Mouse (Mus musculus): ENCODE results near the gene Spef1. TPM values are rescaled to one million over a fixed set of nuclear protein-coding genes. Genes with fewer than 3 reads are reported as not detected.

The Spef1 gene
- total RNA-seq, 2 experiments from 2014 or later: 4.7 to 5.5 TPM

DNA sequence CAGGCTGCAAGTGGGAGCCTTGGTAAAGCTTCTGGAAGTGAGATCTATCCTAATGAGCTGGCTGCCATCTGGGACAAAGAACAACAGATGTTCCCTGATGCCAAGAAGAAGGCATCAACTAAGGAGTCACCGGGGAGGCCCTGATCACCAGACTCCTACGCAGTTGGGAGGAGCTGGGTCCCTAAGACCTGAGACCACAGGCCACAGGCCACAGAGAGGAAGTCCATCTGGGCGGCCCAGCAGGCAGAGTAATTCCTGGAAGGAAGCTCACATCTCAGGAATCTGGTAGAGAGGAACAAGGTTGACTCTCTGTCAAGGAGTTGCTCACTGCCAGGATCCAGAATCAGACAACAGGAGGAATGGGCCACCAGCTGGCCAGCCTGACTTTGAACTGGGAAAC is 62.9 kb downstream of the Spef1 start:
- peak; percentile 48 to 84 for DNase-seq

Other genes with a start within 250 kb of the Spef1 start
- 10 to 100 TPM in 1 of 2 experiments, 1 to 10 TPM in 1; 6.2 to 10.2 TPM for gene Gfra4, start 144.2 kb downstream of the Spef1 start, total RNA-seq (2021)
- 1 to 10 TPM; 1.3 to 1.9 TPM for gene Adam33, start 123.5 kb downstream of the Spef1 start, total RNA-seq (2021)
- gene Siglec1, start 100.5 kb downstream of the Spef1 start, total RNA-seq (2021): 1 to 10 TPM; 1.9 to 6.5 TPM
- 10 to 100 TPM; 30.6 to 30.7 TPM for gene Hspa12b, start 60.0 kb downstream of the Spef1 start, total RNA-seq (2021)
- not detected for gene Gm11037, start 53.8 kb downstream of the Spef1 start, total RNA-seq (2021)
- gene 1700037H04Rik, start 27.2 kb downstream of the Spef1 start, total RNA-seq (2021): 10 to 100 TPM in 1 of 2 experiments, 1 to 10 TPM in 1; 9.7 to 17.7 TPM
- gene Cenpb, start 7.2 kb downstream of the Spef1 start, total RNA-seq (2021): 10 to 100 TPM; 76.7 to 79.6 TPM
- 1 to 10 TPM; 2.9 to 5.9 TPM for gene Cdc25b, start 333 bp downstream of the Spef1 start, total RNA-seq (2021)
- 10 to 100 TPM; 36.7 to 41.7 TPM for gene Ap5s1, start 19.8 kb upstream of the Spef1 start, total RNA-seq (2021)
- gene Mavs, start 46.8 kb upstream of the Spef1 start, total RNA-seq (2021): 10 to 100 TPM; 64.0 to 78.2 TPM
- 10 to 100 TPM; 21.4 to 23.1 TPM for gene Pank2, start 75.2 kb upstream of the Spef1 start, total RNA-seq (2021)
- 1 to 10 TPM; 3.9 to 4.1 TPM for gene Rnf24, start 165.6 kb upstream of the Spef1 start, total RNA-seq (2021)

Measured in heart, adult 18-20 months (tissue).